Mouse (Mus musculus) limb, embryonic 12.5 days (tissue): ENCODE measurements around the gene Gucy1b1. TPM values are rescaled to one million over a fixed set of nuclear protein-coding genes. Genes with fewer than 3 reads are reported as not detected.

Source experiments
- ATAC-seq: fragments of 200-750 bp; cut with Nextera tagmentation; 2 replicates; pipeline ENCODE4 v1.8.0; 2017; ENCODE audit warnings: low read depth, moderate TSS enrichment; ENCODE audit not compliant: insufficient number of reproducible peaks, insufficient read depth, low FRiP score, low TSS enrichment
- H3K27ac ChIP-seq: fragments of 300-500 bp; sonication (generic); 2 replicates; pipeline ENCODE4 v1.5.1; 2016; ENCODE audit warnings: mild to moderate bottlenecking, moderate library complexity
- H3K27me3 ChIP-seq: fragments of 300-500 bp; sonication (generic); 2 replicates; pipeline ENCODE4 v1.6.1; 2016; ENCODE audit warnings: mild to moderate bottlenecking, moderate library complexity
- H3K36me3 ChIP-seq: fragments of 300-500 bp; sonication (generic); 2 replicates; pipeline ENCODE4 v1.6.1; 2016; ENCODE audit warnings: mild to moderate bottlenecking, moderate library complexity
- H3K4me1 ChIP-seq: fragments of 300-500 bp; sonication (generic); replicated peaks from 2 replicates; pipeline ENCODE4 v1.6.1; 2016
- H3K4me2 ChIP-seq: fragments of 300-500 bp; sonication (generic); 2 replicates; pipeline ENCODE4 v1.6.1; 2016; ENCODE audit warnings: mild to moderate bottlenecking, moderate library complexity
- H3K4me3 ChIP-seq: fragments of 300-500 bp; sonication (generic); replicated peaks from 2 replicates; pipeline ENCODE4 v1.5.1; 2016; ENCODE audit warnings: mild to moderate bottlenecking
- H3K9ac ChIP-seq: fragments of 300-500 bp; sonication (generic); replicated peaks from 2 replicates; pipeline ENCODE4 v1.6.1; 2016; ENCODE audit warnings: mild to moderate bottlenecking, moderate library complexity
- H3K9me3 ChIP-seq: fragments of 300-500 bp; sonication (generic); 2 replicates; pipeline ENCODE4 v1.6.1; 2016; ENCODE audit warnings: mild to moderate bottlenecking, moderate library complexity
- WGBS: fragments of 180-500 bp; shearing (Covaris S2); methylation state at CpG from one replicate; pipeline ENCODE4 v1.1.7; 2016; 5-methylcytosine and 5-hydroxymethylcytosine counted together
- polyA plus RNA-seq: library from polyadenylated mRNA; unstranded; fragments of >200 nt; fragmentation: Nextera tagmentation; extraction: Ambion mirVana; gene quantifications from 2 replicates; pipeline ENCODE4 v1.2.1, GENCODE M21; 2016

The Gucy1b1 gene
- polyA plus RNA-seq, 1 experiment from 2014 or later, result 4.1 TPM

DNA sequence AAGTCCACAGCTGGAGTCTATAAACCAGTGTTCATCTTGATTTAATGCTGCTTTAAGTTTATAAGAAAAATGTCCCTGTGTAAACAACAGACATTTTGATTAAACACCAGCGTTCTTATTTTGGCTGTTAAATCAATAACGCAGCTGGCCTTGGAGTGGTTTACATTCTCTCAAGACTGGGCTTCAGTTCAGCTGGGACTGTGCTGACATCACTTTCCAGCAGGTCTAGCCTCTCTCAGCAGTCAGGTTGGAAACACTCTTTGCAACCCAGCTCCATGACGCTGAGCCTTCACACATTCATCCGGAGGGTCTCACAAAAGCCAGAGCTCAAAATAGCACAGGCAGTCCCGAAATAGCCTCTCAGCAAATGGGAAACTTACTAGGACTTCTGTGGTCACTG lies 17.3 kb downstream of the Gucy1b1 start:
- WGBS, result 54% methylated on average over 5 of the region's 5 CpGs
- no peak overlapping the region for H3K4me2 ChIP-seq
- no peaks in the 10 kb centered on the region for H3K36me3 ChIP-seq
- H3K27me3 ChIP-seq, result no peaks in the 10 kb centered on the region
- no peaks in the 10 kb centered on the region for H3K9me3 ChIP-seq
- no peak overlapping the region for H3K27ac ChIP-seq
- H3K4me3 ChIP-seq, result no peak overlapping the region
- peaks cover 9% of the 10 kb centered on the region for H3K4me1 ChIP-seq
- no peak; the same call in 1 of the 2 replicates for ATAC-seq
- no peak overlapping the region for H3K9ac ChIP-seq

DNA sequence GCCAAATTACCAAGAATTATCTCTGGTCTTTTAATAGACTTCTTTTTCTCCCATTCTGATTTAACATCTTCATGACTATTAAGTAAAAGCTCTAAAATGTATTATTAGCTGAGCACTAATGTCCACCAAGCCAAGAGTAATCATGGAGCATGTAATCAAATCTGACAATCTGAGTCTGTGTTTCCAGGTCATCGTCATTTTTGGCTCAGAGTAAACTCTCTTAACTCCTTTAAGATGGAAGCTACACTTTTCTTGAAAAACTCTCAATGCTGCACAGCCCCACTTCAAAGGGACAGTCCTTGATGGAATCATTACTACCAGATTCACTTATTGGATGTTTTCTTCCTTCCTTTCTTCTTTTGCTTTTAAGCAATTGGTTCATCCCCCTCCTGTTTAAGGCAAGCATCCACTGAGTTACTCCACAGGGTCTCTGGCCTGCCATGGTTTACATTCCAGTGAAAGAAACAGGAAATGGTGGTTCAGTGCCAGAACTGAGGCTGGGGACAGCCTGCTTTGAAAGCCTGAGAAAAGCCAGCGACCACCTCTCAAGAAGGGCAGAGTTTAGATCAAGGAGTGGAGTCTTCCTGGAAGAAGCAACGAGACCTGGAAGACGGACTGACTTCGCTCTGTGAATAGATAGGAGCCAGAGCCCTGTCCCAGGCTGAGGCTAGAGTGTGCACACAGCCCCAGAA lies 20.1 kb downstream of the Gucy1b1 start:
- Histone ChIP-seq H3K4me3 (no peak overlapping the region), H3K27me3 (no peaks in the 10 kb centered on the region), H3K9ac (no peak overlapping the region), H3K4me2 (no peak overlapping the region), H3K9me3 (no peaks in the 10 kb centered on the region), H3K27ac (no peak overlapping the region), H3K36me3 (no peaks in the 10 kb centered on the region), H3K4me1 (peaks cover 20% of the 10 kb centered on the region)
- ATAC-seq, result no peak
- 34% methylated on average over 5 of the region's 5 CpGs for WGBS

DNA sequence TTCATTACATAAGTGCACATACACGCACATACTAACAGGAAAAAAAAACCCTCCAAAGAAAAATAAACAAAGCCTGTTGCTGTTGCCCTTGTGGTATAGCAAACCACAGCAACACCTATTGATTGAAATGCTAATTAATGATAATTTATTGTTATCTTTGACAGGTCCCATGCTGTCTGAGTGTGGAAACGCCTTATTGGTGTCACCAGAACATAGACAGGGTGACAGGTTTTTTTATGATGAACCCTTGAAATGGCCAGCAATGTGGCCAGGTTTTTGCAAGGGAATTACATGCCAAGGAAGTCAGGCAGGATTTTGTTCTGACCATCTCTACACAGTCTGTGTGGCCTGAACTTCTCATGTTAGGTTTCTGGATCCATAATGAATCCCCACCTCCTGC lies 22.5 kb downstream of the Gucy1b1 start:
- no peak overlapping the region for H3K4me3 ChIP-seq
- H3K9me3 ChIP-seq, result no peaks in the 10 kb centered on the region
- H3K4me2 ChIP-seq, result no peak overlapping the region
- no peaks in the 10 kb centered on the region for H3K36me3 ChIP-seq
- peaks cover 30% of the 10 kb centered on the region for H3K4me1 ChIP-seq
- WGBS, result 50% methylated on average over 2 of the region's 2 CpGs
- H3K27me3 ChIP-seq, result no peaks in the 10 kb centered on the region
- no peak overlapping the region for H3K9ac ChIP-seq
- no peak overlapping the region for H3K27ac ChIP-seq
- no peak for ATAC-seq

DNA sequence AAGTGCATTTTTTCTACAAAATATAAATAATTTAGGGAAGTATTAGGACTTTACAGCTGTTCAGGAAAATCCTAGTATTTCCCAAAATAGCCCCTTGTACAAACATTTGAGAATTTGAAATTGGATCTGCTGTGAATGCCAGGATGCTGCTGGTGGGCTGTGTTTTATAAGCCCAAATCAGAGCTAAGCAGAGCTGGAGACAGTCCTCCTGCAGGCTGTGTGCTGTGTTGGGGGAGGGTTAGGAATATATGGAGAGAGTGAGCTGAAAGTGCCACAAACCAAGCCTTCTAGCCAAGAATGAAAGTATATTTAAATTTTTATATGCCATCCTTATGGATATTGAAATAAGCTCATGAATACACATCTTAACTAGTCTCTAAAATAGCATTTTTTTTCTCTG lies 23.0 kb downstream of the Gucy1b1 start:
- Histone ChIP-seq H3K4me2 (no peak overlapping the region), H3K9ac (no peak overlapping the region), H3K4me1 (peaks cover 30% of the 10 kb centered on the region), H3K4me3 (no peak overlapping the region), H3K27ac (no peak overlapping the region), H3K36me3 (no peaks in the 10 kb centered on the region), H3K27me3 (no peaks in the 10 kb centered on the region), H3K9me3 (no peaks in the 10 kb centered on the region)
- 0 out of 2 replicates have a peak, but pooled peaks have one; percentile 68 for ATAC-seq

DNA sequence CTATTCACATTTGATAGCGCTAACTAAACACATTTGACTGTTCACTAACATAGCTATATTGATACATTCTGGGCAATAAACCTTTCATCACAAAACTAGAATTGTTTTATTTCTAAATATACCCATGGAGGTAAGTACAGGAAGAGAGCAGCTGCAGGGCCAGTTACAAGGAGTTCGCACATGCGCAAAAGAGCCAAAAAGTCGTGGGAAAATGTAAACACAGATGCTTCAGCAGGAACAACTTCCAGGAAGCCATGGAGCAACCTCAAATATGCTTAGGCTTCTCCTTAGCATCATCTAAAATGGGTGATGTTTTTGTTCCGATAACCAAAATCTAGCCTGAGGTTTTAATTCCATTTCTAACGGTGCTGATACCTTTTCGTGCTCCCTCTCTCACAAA lies 25.8 kb downstream of the Gucy1b1 start:
- WGBS, result 54% methylated on average over 7 of the region's 7 CpGs
- Histone ChIP-seq H3K9ac (no peak overlapping the region), H3K9me3 (no peaks in the 10 kb centered on the region), H3K27ac (peak overlapping the region; percentile 67), H3K4me1 (peaks cover 25% of the 10 kb centered on the region), H3K4me3 (no peak overlapping the region), H3K27me3 (no peaks in the 10 kb centered on the region), H3K4me2 (peak overlapping the region; percentile 24), H3K36me3 (no peaks in the 10 kb centered on the region)
- ATAC-seq, result no peak

DNA sequence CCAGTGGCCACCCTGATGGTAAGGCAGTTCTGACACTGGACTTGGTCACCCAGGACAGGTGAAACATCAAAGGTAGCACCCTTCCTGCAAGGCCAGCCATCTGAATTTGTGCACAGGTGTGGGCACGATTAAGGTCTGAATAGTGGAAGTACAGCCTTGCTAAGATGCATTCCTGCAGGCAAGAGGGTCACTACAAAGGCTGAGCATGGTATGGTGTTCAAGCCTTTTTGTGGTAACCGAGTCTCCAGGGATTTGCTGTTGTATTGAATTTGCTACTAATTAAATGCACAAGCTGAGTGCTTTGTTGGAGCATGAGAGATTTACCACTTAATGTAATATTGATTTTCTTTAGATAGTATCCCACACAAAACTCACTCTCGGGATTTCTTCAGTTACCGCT lies 26.4 kb downstream of the Gucy1b1 start:
- WGBS, result 58% methylated on average over 4 of the region's 4 CpGs
- H3K27ac ChIP-seq, result no peak overlapping the region
- H3K4me2 ChIP-seq, result no peak overlapping the region
- no peaks in the 10 kb centered on the region for H3K36me3 ChIP-seq
- H3K4me3 ChIP-seq, result no peak overlapping the region
- no peaks in the 10 kb centered on the region for H3K27me3 ChIP-seq
- H3K9ac ChIP-seq, result no peak overlapping the region
- no peak for ATAC-seq
- no peaks in the 10 kb centered on the region for H3K9me3 ChIP-seq
- peaks cover 28% of the 10 kb centered on the region for H3K4me1 ChIP-seq

GRCm38 (mm10) chr3:82047100-82047753 lies 27.3 kb downstream of the Gucy1b1 start:
- no peak for ATAC-seq
- Histone ChIP-seq H3K9ac (no peak overlapping the region), H3K9me3 (no peaks in the 10 kb centered on the region), H3K27me3 (no peaks in the 10 kb centered on the region), H3K4me3 (no peak overlapping the region), H3K36me3 (no peaks in the 10 kb centered on the region), H3K27ac (no peak overlapping the region), H3K4me2 (no peak overlapping the region), H3K4me1 (peaks cover 26% of the 10 kb centered on the region)
- 29% methylated on average over 8 of the region's 8 CpGs for WGBS

DNA sequence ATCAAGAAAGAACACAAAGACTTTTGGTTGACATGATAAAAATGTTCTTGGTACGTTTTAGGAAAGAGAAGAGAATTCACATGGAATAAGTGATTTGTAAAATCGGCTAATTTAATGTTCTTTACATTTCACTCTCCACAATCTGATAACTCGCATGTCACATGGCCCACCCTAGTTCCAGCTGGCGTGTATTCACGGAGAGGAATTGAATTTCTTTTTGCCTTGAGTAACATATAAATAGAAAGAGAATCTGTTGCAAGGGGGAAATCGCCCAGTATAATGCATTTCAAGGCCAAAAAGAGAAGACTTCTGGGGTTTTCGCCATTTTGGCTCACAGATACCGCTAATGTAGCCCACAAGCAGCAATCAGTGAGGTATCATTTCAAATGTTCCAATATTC lies 28.4 kb downstream of the Gucy1b1 start:
- Histone ChIP-seq H3K27me3 (no peaks in the 10 kb centered on the region), H3K9me3 (no peaks in the 10 kb centered on the region), H3K4me1 (peaks cover 18% of the 10 kb centered on the region), H3K9ac (no peak overlapping the region), H3K36me3 (no peaks in the 10 kb centered on the region), H3K27ac (no peak overlapping the region), H3K4me2 (no peak overlapping the region), H3K4me3 (no peak overlapping the region)
- WGBS, result 87% methylated on average over 8 of the region's 8 CpGs
- ATAC-seq, result no peak

DNA sequence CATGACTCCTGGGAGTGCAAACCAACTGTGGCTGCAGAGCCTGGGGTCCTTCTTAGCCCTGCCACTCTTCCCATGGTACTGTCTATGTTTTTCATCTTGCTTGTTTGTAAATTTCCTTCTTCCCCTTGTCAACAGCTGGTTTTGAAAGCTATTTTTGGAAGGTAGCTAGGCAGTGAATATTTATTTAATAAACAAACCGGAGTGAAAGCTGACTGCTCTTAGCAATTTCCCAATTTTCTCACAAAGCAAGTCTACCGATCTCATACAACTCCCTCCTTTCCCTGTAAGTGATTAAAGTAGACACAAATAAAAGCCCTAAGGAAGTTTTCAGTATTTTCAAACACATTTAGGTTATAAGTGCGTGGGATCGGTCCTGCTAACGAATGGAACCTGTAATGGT lies 29.6 kb downstream of the Gucy1b1 start:
- no peak overlapping the region for H3K4me3 ChIP-seq
- no peak overlapping the region for H3K27ac ChIP-seq
- peaks cover 18% of the 10 kb centered on the region for H3K4me1 ChIP-seq
- no peak for ATAC-seq
- no peaks in the 10 kb centered on the region for H3K9me3 ChIP-seq
- 82% methylated on average over 5 of the region's 5 CpGs for WGBS
- H3K9ac ChIP-seq, result no peak overlapping the region
- H3K27me3 ChIP-seq, result no peaks in the 10 kb centered on the region
- no peaks in the 10 kb centered on the region for H3K36me3 ChIP-seq
- H3K4me2 ChIP-seq, result no peak overlapping the region

- H3K9me3 ChIP-seq, result no peaks in the 10 kb centered on the region
- ATAC-seq, result no peak
- no peaks in the 10 kb centered on the region for H3K36me3 ChIP-seq
- no peaks in the 10 kb centered on the region for H3K27me3 ChIP-seq
- 65% methylated on average over 6 of the region's 6 CpGs for WGBS
- H3K4me3 ChIP-seq, result no peak overlapping the region
- H3K27ac ChIP-seq, result no peak overlapping the region
- no peak overlapping the region for H3K9ac ChIP-seq
- peaks cover 8% of the 10 kb centered on the region; the same call in 1 of the 2 replicates for H3K4me1 ChIP-seq
- no peak overlapping the region for H3K4me2 ChIP-seq
Observed at GRCm38 (mm10) chr3:82043676-82044075, 30.8 kb downstream of the Gucy1b1 start.

DNA sequence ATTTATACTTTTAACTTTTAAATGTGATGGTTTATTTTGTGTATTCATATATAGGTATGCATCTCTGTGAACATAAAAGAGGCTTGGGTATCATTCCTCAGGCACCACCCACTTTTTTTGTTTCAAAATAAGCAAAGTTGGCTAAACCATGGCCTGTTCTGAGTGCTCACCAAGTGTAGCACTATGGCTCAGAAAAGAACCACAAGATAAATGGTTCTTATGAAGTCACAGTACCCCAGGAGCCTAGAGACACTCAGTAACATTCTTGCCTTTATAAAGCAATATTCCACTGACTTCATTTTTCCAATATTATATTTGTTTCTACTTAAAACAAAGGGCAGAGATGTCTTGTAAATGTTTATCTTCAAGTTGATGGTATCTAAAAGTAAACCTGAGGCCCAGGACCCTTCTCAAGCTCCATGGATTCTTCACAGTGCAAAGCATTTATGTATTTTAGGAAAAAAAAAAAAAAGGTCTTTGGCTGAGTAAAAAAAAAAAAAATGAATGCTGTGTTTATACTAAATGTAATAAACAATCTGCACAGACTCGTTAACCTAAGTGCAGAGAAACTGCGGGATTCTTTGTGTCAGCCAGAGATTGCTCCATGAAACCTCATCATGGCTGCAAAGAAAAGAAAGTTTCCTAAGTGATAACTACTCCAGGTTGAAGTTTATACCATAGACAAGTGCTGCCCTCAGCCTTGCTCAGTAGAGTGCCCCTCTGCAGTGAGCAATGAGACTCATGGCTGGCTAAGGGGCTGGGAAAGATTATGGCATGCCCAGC lies 38.0 kb downstream of the Gucy1b1 start:
- H3K4me3 ChIP-seq, result no peak overlapping the region
- H3K4me1 ChIP-seq, result no peaks in the 10 kb centered on the region
- no peaks in the 10 kb centered on the region for H3K9me3 ChIP-seq
- ATAC-seq, result no peak
- no peaks in the 10 kb centered on the region for H3K36me3 ChIP-seq
- 80% methylated on average over 2 of the region's 2 CpGs for WGBS
- H3K27ac ChIP-seq, result no peak overlapping the region
- H3K27me3 ChIP-seq, result no peaks in the 10 kb centered on the region
- no peak overlapping the region for H3K4me2 ChIP-seq
- H3K9ac ChIP-seq, result no peak overlapping the region
